Mouse (Mus musculus) kidney, adult 2 months (tissue): ENCODE measurements at regions not wholly inside any gene's neighbourhood (a gene's known extent, or its start where the extent isn't known, plus 50 kb on each side); places are given as distances from the start of the nearest gene placed in this dataset.

ENCODE experiments used
- CTCF ChIP-seq: fragments of 200-500 bp; conservative IDR thresholded peaks from 2 replicates; pipeline ENCODE4 v1.5.1; 2011; ENCODE audit warnings: low read depth, mild to moderate bottlenecking, control low read depth, low read length, moderate library complexity, mixed read lengths; ENCODE audit not compliant: insufficient read depth, insufficient read length
- POLR2A ChIP-seq: fragments of 200-500 bp; IDR thresholded peaks from one replicate; pipeline ENCODE4 v1.6.1; 2011; ENCODE audit warnings: low read depth, low read length, control low read depth

DNA sequence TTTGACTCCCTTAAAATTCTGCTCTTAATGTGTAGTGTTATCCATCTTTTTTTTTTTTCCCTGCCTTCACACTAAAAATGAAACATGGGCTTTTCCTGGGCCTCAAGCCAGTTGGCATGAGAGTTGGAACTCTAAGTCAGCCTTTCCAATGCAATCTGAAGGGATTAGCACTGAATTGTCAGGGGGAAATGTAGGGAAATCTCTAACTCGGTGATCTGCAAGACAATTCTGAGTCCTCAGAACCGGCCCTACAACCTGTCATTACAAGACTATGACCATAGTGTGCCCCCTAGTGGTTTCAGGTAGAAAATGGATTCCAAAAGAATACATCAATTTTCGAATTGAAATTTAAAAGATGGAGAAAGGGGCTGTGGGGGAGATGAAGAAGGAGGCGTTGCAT lies 306.9 kb upstream of the Zc3h15 start:
- no peak for TF ChIP-seq POLR2A
- TF ChIP-seq CTCF = no peak
